Mouse (Mus musculus): ENCODE data around the gene Fasn. TPM values are rescaled to one million over a fixed set of nuclear protein-coding genes. Genes with fewer than 3 reads are reported as not detected.
A peak's percentile ranks its signal among the peaks of the same experiment; 100 is the strongest.
"Not testable (repeated sequence)": the region's sequence is repeated elsewhere in the genome, so short reads cannot be mapped to it uniquely, and the experiment has no call there.

Fasn gene
- polyA plus RNA-seq, 1 experiment from 2014 or later = 16.0 TPM

DNA sequence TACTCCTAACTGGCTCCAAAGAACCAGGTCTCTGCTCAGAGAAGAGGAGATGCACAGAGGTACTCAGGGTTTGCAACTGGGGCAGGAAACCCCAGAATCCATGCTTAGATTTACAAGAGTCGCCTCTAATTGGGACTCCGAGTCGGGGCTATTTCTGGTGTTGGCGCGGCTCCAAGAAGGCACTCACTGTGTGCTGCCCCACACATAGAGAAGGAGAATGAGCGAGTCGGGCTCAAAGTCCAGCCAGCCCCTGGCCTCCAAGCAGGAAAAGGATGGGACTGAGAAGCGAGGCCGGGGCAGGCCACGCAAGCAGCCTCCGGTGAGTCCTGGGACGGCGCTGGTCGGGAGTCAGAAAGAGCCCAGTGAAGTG is 61.7 kb downstream of the Fasn start, which contains the start of gene Hmga1b:
Gene Hmga1b (plus strand): TSS at position 123 of the 370 bp plus-strand sequence.
- H3K27me3 ChIP-seq (ENCODE audit: control insufficient read depth, insufficient read depth, low read length); H3K4me1 ChIP-seq (replicated peaks; ENCODE audit: control insufficient read depth, insufficient read depth); H3K4me3 ChIP-seq (ENCODE audit: low read depth, low read length); H3K36me3 ChIP-seq (ENCODE audit: control insufficient read depth, insufficient read depth, low read length); H3K9me3 ChIP-seq (ENCODE audit: control insufficient read depth, low read length); H3K9ac ChIP-seq (ENCODE audit: low read length): not testable (repeated sequence)
- H3K27ac ChIP-seq (replicated peaks) = peak within 1 kb of the TSS; percentile 67
- WGBS = 19% methylated on average over 14 of the region's 14 CpGs
- ATAC-seq (ENCODE audit: low FRiP score, low TSS enrichment) = peak; percentile 58
- 0 out of 2 replicates have a peak within 1 kb of the TSS, but pooled peaks have one; percentile 8 for H3K4me2 ChIP-seq (replicated peaks; ENCODE audit: low read depth)
- DNase-seq (ENCODE audit: low spot score) = peak; percentile 64

DNA sequence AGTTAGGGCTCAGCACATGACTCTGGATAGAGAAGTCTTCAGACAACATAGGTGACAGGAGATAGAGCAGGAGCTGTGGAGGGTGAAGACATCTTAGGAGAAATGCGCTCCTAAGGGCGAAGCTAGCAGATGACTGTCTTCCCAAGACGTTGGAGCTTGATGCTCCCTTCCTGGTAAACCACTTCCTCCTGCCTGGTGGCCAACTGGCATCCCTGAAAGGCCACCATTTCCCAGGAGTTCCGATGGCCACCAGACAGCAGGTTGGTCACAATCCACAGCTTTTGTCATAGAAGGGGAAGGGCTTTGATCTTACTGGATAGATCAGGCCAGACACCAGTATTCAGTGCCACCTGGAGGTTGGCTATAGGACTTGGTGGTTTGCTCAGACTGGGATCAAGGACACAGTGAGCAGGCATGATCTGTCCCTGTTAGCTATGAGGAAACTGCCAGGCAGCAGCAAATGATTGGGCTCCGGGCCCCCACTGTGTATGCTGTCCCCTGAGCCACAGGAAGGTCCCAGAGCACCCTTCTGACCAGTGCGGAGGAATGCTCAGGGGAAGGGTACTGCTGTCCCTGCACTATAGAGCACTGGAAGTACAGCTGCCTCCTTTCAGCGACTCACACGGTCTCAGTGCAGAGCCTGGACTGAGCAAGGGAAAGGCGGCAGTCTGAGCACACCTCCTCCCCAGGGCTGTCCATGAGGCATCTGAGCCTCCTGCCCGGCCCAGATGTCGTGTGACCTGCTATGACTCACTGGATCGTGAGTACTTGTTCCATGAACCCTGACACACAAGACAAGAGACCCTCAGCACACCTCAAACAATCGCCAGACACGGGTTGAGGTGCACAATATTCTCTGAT is 62.3 kb downstream of the Fasn start:
- TF ChIP-seq CTCF (IDR thresholded peaks at IDR 0.05; ENCODE audit: low read depth) (peak; percentile 27), EP300 (optimal IDR thresholded peaks at IDR 0.05) (no peak)
- no peaks in the 10 kb centered on the region for H3K36me3 ChIP-seq (ENCODE audit: control insufficient read depth, insufficient read depth, low read length)
- H3K4me2 ChIP-seq (replicated peaks; ENCODE audit: low read depth) = no peak overlapping the region
- no peaks in the 10 kb centered on the region for H3K9me3 ChIP-seq (ENCODE audit: control insufficient read depth, low read length)
- 54% methylated on average over 14 of the region's 14 CpGs for WGBS
- peak; percentile 87 for ATAC-seq (ENCODE audit: low FRiP score, low TSS enrichment)
- DNase-seq (ENCODE audit: low spot score) = peak; percentile 70
- H3K27me3 ChIP-seq (ENCODE audit: control insufficient read depth, insufficient read depth, low read length) = no peaks in the 10 kb centered on the region
- peak overlapping the region; percentile 67 for H3K27ac ChIP-seq (replicated peaks)
- H3K4me1 ChIP-seq (replicated peaks; ENCODE audit: control insufficient read depth, insufficient read depth) = no peaks in the 10 kb centered on the region
- H3K4me3 ChIP-seq (ENCODE audit: low read depth, low read length) = no peak overlapping the region
- H3K9ac ChIP-seq (ENCODE audit: low read length) = no peak overlapping the region

DNA sequence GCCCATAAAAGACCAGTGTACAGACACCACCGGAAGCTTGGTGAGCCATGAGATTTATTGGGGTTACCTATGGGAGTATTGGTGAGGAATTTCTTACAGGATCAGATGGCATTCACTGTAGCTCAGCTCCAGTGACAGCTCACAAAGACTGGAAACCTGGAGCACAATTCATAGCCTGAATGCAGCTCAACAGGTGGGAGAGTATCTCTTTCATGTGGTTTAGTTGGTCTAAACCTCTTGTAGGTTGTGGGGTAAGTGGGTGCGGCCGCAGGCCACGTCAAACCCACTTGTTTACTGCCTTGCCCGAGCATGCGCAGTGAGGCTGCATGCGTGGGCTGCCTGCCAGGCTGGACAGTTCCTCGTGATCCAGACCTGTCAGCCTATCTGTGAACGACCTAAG is 64.1 kb downstream of the Fasn start:
- H3K9me3 ChIP-seq (ENCODE audit: control insufficient read depth, low read length) = no peaks in the 10 kb centered on the region
- no peak overlapping the region for H3K4me3 ChIP-seq (ENCODE audit: low read depth, low read length)
- no peaks in the 10 kb centered on the region for H3K36me3 ChIP-seq (ENCODE audit: control insufficient read depth, insufficient read depth, low read length)
- H3K4me1 ChIP-seq (replicated peaks; ENCODE audit: control insufficient read depth, insufficient read depth) = no peaks in the 10 kb centered on the region
- H3K27ac ChIP-seq (replicated peaks) = no peak overlapping the region
- H3K27me3 ChIP-seq (ENCODE audit: control insufficient read depth, insufficient read depth, low read length) = no peaks in the 10 kb centered on the region
- no peak for DNase-seq (ENCODE audit: low spot score)
- 74% methylated on average over 9 of the region's 9 CpGs for WGBS
- TF ChIP-seq CTCF (IDR thresholded peaks at IDR 0.05; ENCODE audit: low read depth) = no peak
- TF ChIP-seq EP300 (optimal IDR thresholded peaks at IDR 0.05) = no peak
- H3K4me2 ChIP-seq (replicated peaks; ENCODE audit: low read depth) = no peak overlapping the region
- no peak for ATAC-seq (ENCODE audit: low FRiP score, low TSS enrichment)
- H3K9ac ChIP-seq (ENCODE audit: low read length) = no peak overlapping the region

Other genes with a start within 250 kb of the Fasn start
- 352 and 362 TPM in 2 replicates for gene Arhgdia, start 242.9 kb downstream of the Fasn start, polyA plus RNA-seq (2015; fragmentation: Nextera tagmentation; extraction: Ambion mirVana)
- gene Alyref, start 226.2 kb downstream of the Fasn start, polyA plus RNA-seq (2015; fragmentation: Nextera tagmentation; extraction: Ambion mirVana) = 213 TPM in 2 replicates
- gene Anapc11, start 226.1 kb downstream of the Fasn start, polyA plus RNA-seq (2015; fragmentation: Nextera tagmentation; extraction: Ambion mirVana) = 121 and 126 TPM in 2 replicates
- gene Npb, start 216.1 kb downstream of the Fasn start, polyA plus RNA-seq (2015; fragmentation: Nextera tagmentation; extraction: Ambion mirVana) = 20.4 and 20.9 TPM in 2 replicates
- gene Pcyt2, start 206.6 kb downstream of the Fasn start, polyA plus RNA-seq (2015; fragmentation: Nextera tagmentation; extraction: Ambion mirVana) = 73.7 and 79.0 TPM in 2 replicates
- 36.1 and 42.2 TPM in 2 replicates for gene Sirt7, start 199.3 kb downstream of the Fasn start, polyA plus RNA-seq (2015; fragmentation: Nextera tagmentation; extraction: Ambion mirVana)
- gene Mafg, start 190.9 kb downstream of the Fasn start, polyA plus RNA-seq (2015; fragmentation: Nextera tagmentation; extraction: Ambion mirVana) = 21.0 and 21.3 TPM in 2 replicates
- gene Pycr1, start 180.8 kb downstream of the Fasn start, polyA plus RNA-seq (2015; fragmentation: Nextera tagmentation; extraction: Ambion mirVana) = 13.9 and 18.4 TPM in 2 replicates
- 0.21 TPM in 1 of 2 replicates, not detected in the other for gene Myadml2, start 176.4 kb downstream of the Fasn start, polyA plus RNA-seq (2015; fragmentation: Nextera tagmentation; extraction: Ambion mirVana)
- 1.4 and 2.7 TPM in 2 replicates for gene Notum, start 163.4 kb downstream of the Fasn start, polyA plus RNA-seq (2015; fragmentation: Nextera tagmentation; extraction: Ambion mirVana)
- gene Aspscr1, start 151.6 kb downstream of the Fasn start, polyA plus RNA-seq (2015; fragmentation: Nextera tagmentation; extraction: Ambion mirVana) = 74.1 and 81.1 TPM in 2 replicates
- gene Cenpx, start 110.8 kb downstream of the Fasn start, polyA plus RNA-seq (2015; fragmentation: Nextera tagmentation; extraction: Ambion mirVana) = 123 and 127 TPM in 2 replicates
- 18.7 and 20.4 TPM in 2 replicates for gene Lrrc45, start 110.6 kb downstream of the Fasn start, polyA plus RNA-seq (2015; fragmentation: Nextera tagmentation; extraction: Ambion mirVana)
- gene Rac3, start 103.1 kb downstream of the Fasn start, polyA plus RNA-seq (2015; fragmentation: Nextera tagmentation; extraction: Ambion mirVana) = 21.9 and 22.1 TPM in 2 replicates
- gene Dcxr, start 97.3 kb downstream of the Fasn start, polyA plus RNA-seq (2015; fragmentation: Nextera tagmentation; extraction: Ambion mirVana) = 56.3 and 58.4 TPM in 2 replicates
- 129 and 160 TPM in 2 replicates for gene Cbr2, start 92.4 kb downstream of the Fasn start, polyA plus RNA-seq (2015; fragmentation: Nextera tagmentation; extraction: Ambion mirVana)
- 3.0 and 3.1 TPM in 2 replicates for gene Hmga1b, start 61.8 kb downstream of the Fasn start, polyA plus RNA-seq (2015; fragmentation: Nextera tagmentation; extraction: Ambion mirVana)
- gene Rfng, start 40.3 kb downstream of the Fasn start, polyA plus RNA-seq (2015; fragmentation: Nextera tagmentation; extraction: Ambion mirVana) = 18.1 and 23.2 TPM in 2 replicates
- 94.5 and 98.6 TPM in 2 replicates for gene Gps1, start 40.3 kb downstream of the Fasn start, polyA plus RNA-seq (2015; fragmentation: Nextera tagmentation; extraction: Ambion mirVana)
- 39.8 and 42.4 TPM in 2 replicates for gene Dus1l, start 28.1 kb downstream of the Fasn start, polyA plus RNA-seq (2015; fragmentation: Nextera tagmentation; extraction: Ambion mirVana)
- gene Ccdc57, start 108.3 kb upstream of the Fasn start, polyA plus RNA-seq (2015; fragmentation: Nextera tagmentation; extraction: Ambion mirVana) = 1.1 and 1.4 TPM in 2 replicates
- gene Slc16a3, start 123.9 kb upstream of the Fasn start, polyA plus RNA-seq (2015; fragmentation: Nextera tagmentation; extraction: Ambion mirVana) = 7.2 and 10.0 TPM in 2 replicates
- 60.7 and 63.8 TPM in 2 replicates for gene Csnk1d, start 166.8 kb upstream of the Fasn start, polyA plus RNA-seq (2015; fragmentation: Nextera tagmentation; extraction: Ambion mirVana)
- 0.31 and 0.51 TPM in 2 replicates for gene Cd7, start 214.9 kb upstream of the Fasn start, polyA plus RNA-seq (2015; fragmentation: Nextera tagmentation; extraction: Ambion mirVana)
- gene Sectm1b, start 239.0 kb upstream of the Fasn start, polyA plus RNA-seq (2015; fragmentation: Nextera tagmentation; extraction: Ambion mirVana) = 113 and 133 TPM in 2 replicates

Data from stomach, postnatal 0 days (tissue).